Mouse (Mus musculus): Measurements from ENCODE around the gene Dll1. TPM values are rescaled to one million over a fixed set of nuclear protein-coding genes. Genes with fewer than 3 reads are reported as not detected.

The Dll1 gene
- total RNA-seq, 1 experiment = 13.8 TPM

DNA sequence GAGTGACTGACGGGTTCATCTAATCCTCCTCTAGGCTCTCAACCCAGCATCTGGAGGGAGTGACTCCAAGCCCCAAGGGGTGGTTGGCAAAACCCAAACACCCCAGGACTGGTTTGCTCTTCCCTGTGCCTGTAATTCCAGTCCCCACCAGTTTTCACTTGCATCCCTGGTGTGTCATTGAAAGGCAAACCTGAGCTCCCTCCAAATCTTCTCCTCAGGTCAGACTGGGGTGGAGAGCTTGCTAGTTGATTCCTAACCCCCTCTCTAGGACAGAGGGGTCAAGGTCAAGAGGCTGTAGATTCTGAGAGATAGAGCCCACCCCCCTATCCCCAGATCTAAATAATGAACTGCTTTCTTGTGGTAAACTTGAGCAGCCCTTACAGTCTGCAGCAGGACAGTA, 38.8 kb downstream of the Dll1 start:
- no peak for TF ChIP-seq ZNF384 (IDR thresholded peaks at IDR 0.05; ENCODE audit: low read depth, low read length)
- no peak for TF ChIP-seq MAFK (IDR thresholded peaks at IDR 0.05; ENCODE audit: insufficient read depth, low read depth, low read length)
- no peak for TF ChIP-seq CHD2 (IDR thresholded peaks at IDR 0.05; ENCODE audit: low read depth, low read length)
- TF ChIP-seq ZC3H11A (IDR thresholded peaks at IDR 0.05; ENCODE audit: borderline replicate concordance, low read depth, low read length) = no peak
- TF ChIP-seq HCFC1 (IDR thresholded peaks at IDR 0.05; ENCODE audit: borderline replicate concordance, insufficient read depth, low read length) = no peak
- H3K4me1 ChIP-seq (ENCODE audit: control insufficient read depth in 2 of 2, insufficient read depth in 2 of 2, low read length in 2 of 2, poor library complexity in 1 of 2) = peaks cover under 1 to 3% of the 10 kb centered on the region in 2 experiments; a peak in 2 of 4 replicates
- peak; percentile 54 for DNase-seq (ENCODE audit: low read depth, low spot score)
- H3K4me3 ChIP-seq (ENCODE audit: insufficient read depth in 1 of 2, low read depth in 1 of 2, low read length in 2 of 2, poor library complexity in 1 of 2, severe bottlenecking in 1 of 2) = no peak overlapping the region
- in situ Hi-C loops (cut with MboI; ENCODE audit: low sequenced_read_pairs in 2 of 2, unreplicated experiment in 2 of 2) = no loop called here
- no peaks in the 10 kb centered on the region for H3K36me3 ChIP-seq (ENCODE audit: control insufficient read depth, insufficient read depth, low read length, poor library complexity, severe bottlenecking)
- no peak overlapping the region for H3K9ac ChIP-seq (ENCODE audit: insufficient read depth, low read depth, low read length, poor library complexity, severe bottlenecking)
- H3K9me3 ChIP-seq (ENCODE audit: control insufficient read depth, insufficient read depth, low read depth, low read length) = no peaks in the 10 kb centered on the region
- H3K27ac ChIP-seq (ENCODE audit: insufficient read depth, low read depth, low read length, poor library complexity, severe bottlenecking) = no peak overlapping the region

DNA sequence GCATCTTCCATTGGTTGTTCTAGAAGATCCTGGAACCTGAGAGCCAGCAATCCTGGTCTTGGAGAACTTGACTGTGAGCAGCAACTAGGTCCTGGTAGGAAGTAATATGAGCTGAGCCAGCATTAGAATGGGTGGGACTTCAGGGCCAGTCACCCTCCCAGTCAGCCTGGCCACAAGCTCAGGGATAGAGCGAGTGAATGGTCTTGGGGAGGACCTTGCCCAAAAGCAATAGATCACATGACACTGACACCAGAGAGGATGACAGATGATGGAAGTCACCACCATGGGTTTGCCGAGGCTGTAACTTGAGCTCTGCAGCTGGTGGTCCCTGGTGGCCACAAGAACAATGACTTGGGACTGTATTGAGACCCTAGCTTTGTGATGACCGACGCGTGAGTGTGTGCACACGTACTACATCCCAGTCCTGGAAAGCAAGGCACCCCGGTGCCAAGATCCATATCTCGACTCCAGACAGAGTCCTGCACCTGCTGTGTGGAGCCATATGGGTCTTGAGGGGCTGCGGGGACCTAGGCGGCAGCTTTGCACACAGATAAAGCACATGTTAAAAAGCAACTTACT, 46.8 kb downstream of the Dll1 start:
- DNase-seq (ENCODE audit: low read depth, low spot score) = no peak
- Histone ChIP-seq H3K27ac (ENCODE audit: insufficient read depth, low read depth, low read length, poor library complexity, severe bottlenecking) (no peak overlapping the region), H3K9ac (ENCODE audit: insufficient read depth, low read depth, low read length, poor library complexity, severe bottlenecking) (no peak overlapping the region), H3K4me3 (ENCODE audit: insufficient read depth in 1 of 2, low read depth in 1 of 2, low read length in 2 of 2, poor library complexity in 1 of 2, severe bottlenecking in 1 of 2) (no peak overlapping the region), H3K4me1 (ENCODE audit: control insufficient read depth in 2 of 2, insufficient read depth in 2 of 2, low read length in 2 of 2, poor library complexity in 1 of 2) (no peaks in the 10 kb centered on the region), H3K9me3 (ENCODE audit: control insufficient read depth, insufficient read depth, low read depth, low read length) (no peaks in the 10 kb centered on the region), H3K36me3 (ENCODE audit: control insufficient read depth, insufficient read depth, low read length, poor library complexity, severe bottlenecking) (no peaks in the 10 kb centered on the region)
- in situ Hi-C loops (cut with MboI; ENCODE audit: low sequenced_read_pairs in 2 of 2, unreplicated experiment in 2 of 2) = no loop called here
- TF ChIP-seq CHD2 (IDR thresholded peaks at IDR 0.05; ENCODE audit: low read depth, low read length) (no peak), ZNF384 (IDR thresholded peaks at IDR 0.05; ENCODE audit: low read depth, low read length) (no peak), MAFK (IDR thresholded peaks at IDR 0.05; ENCODE audit: insufficient read depth, low read depth, low read length) (no peak), ZC3H11A (IDR thresholded peaks at IDR 0.05; ENCODE audit: borderline replicate concordance, low read depth, low read length) (no peak), HCFC1 (IDR thresholded peaks at IDR 0.05; ENCODE audit: borderline replicate concordance, insufficient read depth, low read length) (no peak)

DNA sequence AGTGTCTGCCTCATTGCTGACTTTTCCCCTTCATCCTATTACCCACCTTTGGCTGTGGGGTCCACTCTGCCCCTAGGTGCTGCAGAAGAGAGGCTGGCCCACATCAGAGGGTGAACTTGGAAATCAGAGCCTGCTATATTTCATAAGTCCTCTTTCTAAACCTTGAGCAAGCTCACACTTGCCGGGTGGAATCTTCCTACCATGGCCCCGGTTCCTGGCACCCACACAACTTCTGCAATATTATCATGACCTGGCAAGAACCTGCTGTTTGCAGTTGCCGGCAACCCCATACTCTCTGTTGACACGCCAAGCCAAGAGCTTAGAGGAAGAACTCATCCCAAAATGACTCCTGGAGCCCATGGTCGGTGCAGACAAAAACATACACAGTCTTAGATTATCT, 49.6 kb downstream of the Dll1 start:
- Histone ChIP-seq H3K9ac (ENCODE audit: insufficient read depth, low read depth, low read length, poor library complexity, severe bottlenecking) (no peak overlapping the region), H3K4me3 (ENCODE audit: insufficient read depth in 1 of 2, low read depth in 1 of 2, low read length in 2 of 2, poor library complexity in 1 of 2, severe bottlenecking in 1 of 2) (no peak overlapping the region), H3K4me1 (ENCODE audit: control insufficient read depth in 2 of 2, insufficient read depth in 2 of 2, low read length in 2 of 2, poor library complexity in 1 of 2) (no peaks in the 10 kb centered on the region), H3K27ac (ENCODE audit: insufficient read depth, low read depth, low read length, poor library complexity, severe bottlenecking) (no peak overlapping the region), H3K36me3 (ENCODE audit: control insufficient read depth, insufficient read depth, low read length, poor library complexity, severe bottlenecking) (no peaks in the 10 kb centered on the region), H3K9me3 (ENCODE audit: control insufficient read depth, insufficient read depth, low read depth, low read length) (no peaks in the 10 kb centered on the region)
- no peak for DNase-seq (ENCODE audit: low read depth, low spot score)
- in situ Hi-C loops (cut with MboI; ENCODE audit: low sequenced_read_pairs in 2 of 2, unreplicated experiment in 2 of 2) = no loop called here
- no peak for TF ChIP-seq ZC3H11A (IDR thresholded peaks at IDR 0.05; ENCODE audit: borderline replicate concordance, low read depth, low read length)
- TF ChIP-seq CHD2 (IDR thresholded peaks at IDR 0.05; ENCODE audit: low read depth, low read length) = no peak
- no peak for TF ChIP-seq MAFK (IDR thresholded peaks at IDR 0.05; ENCODE audit: insufficient read depth, low read depth, low read length)
- no peak for TF ChIP-seq ZNF384 (IDR thresholded peaks at IDR 0.05; ENCODE audit: low read depth, low read length)
- no peak for TF ChIP-seq HCFC1 (IDR thresholded peaks at IDR 0.05; ENCODE audit: borderline replicate concordance, insufficient read depth, low read length)

DNA sequence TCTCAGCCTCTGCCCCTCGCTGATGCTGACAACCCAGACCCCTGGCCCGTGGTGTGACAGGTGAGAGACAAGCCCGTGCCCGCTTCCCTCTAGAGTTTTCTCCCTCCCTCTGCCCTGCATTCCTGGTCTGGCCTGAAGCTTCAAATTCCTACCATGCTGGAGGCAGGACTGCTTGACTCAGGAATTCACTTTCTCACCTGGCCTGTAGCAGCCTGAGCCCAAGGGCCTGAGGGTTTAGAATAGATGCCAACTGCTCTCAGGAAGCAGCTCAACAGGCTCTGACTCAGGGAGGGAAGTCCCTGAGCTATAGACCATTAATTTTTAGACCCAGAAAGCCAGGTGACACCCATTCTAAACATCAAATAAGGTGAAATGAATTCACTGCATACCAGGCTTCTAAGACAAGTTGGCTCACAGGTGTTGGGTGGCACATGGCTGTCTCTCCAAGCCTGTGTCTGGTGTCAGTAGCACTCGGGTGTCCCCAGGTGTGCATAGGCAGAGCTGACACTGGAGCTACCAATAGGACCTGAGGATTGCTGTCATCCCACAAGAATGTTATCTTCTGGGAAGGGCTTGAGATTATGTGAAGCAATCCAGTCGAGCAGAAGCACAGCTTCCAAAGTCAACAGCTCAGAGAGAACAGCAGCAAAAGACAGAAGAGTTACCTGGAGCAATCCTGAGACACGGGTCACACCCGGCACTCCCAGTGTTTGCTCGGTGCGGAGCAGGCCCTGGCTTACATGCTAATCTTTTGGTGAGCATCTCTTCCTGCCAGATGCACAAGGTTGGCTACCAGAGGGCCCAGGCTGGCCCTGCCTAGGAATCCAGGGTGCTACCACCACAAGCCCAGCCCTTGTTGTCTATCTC, 50.5 kb downstream of the Dll1 start:
- no peak overlapping the region for H3K4me3 ChIP-seq (ENCODE audit: insufficient read depth in 1 of 2, low read depth in 1 of 2, low read length in 2 of 2, poor library complexity in 1 of 2, severe bottlenecking in 1 of 2)
- H3K36me3 ChIP-seq (ENCODE audit: control insufficient read depth, insufficient read depth, low read length, poor library complexity, severe bottlenecking) = no peaks in the 10 kb centered on the region
- no peaks in the 10 kb centered on the region for H3K9me3 ChIP-seq (ENCODE audit: control insufficient read depth, insufficient read depth, low read depth, low read length)
- TF ChIP-seq HCFC1 (IDR thresholded peaks at IDR 0.05; ENCODE audit: borderline replicate concordance, insufficient read depth, low read length) (no peak), ZNF384 (IDR thresholded peaks at IDR 0.05; ENCODE audit: low read depth, low read length) (no peak), CHD2 (IDR thresholded peaks at IDR 0.05; ENCODE audit: low read depth, low read length) (no peak), MAFK (IDR thresholded peaks at IDR 0.05; ENCODE audit: insufficient read depth, low read depth, low read length) (no peak), ZC3H11A (IDR thresholded peaks at IDR 0.05; ENCODE audit: borderline replicate concordance, low read depth, low read length) (no peak)
- DNase-seq (ENCODE audit: low read depth, low spot score) = no peak
- no peaks in the 10 kb centered on the region for H3K4me1 ChIP-seq (ENCODE audit: control insufficient read depth in 2 of 2, insufficient read depth in 2 of 2, low read length in 2 of 2, poor library complexity in 1 of 2)
- H3K27ac ChIP-seq (ENCODE audit: insufficient read depth, low read depth, low read length, poor library complexity, severe bottlenecking) = no peak overlapping the region
- in situ Hi-C loops (cut with MboI; ENCODE audit: low sequenced_read_pairs in 2 of 2, unreplicated experiment in 2 of 2) = no loop called here
- no peak overlapping the region for H3K9ac ChIP-seq (ENCODE audit: insufficient read depth, low read depth, low read length, poor library complexity, severe bottlenecking)

Measured in ES-E14 (cell line).